Mouse (Mus musculus) spleen, adult 2 months (tissue): ENCODE data around the gene Nfe2l3.

Experiments used
- CTCF ChIP-seq: fragments of 200-500 bp; IDR thresholded peaks from 2 replicates; pipeline ENCODE4 v1.5.1; 2011; ENCODE audit warnings: mild to moderate bottlenecking, inconsistent platforms; ENCODE audit not compliant: insufficient read depth, insufficient read length, insufficient replicate concordance; ENCODE audit errors: extremely low read depth
- POLR2A ChIP-seq: fragments of 200-500 bp; IDR thresholded peaks from 2 replicates; pipeline ENCODE4 v1.6.1; 2011; ENCODE audit warnings: low read depth, low read length, inconsistent platforms

- TF ChIP-seq CTCF, result no peak
- no peak for TF ChIP-seq POLR2A
Observed at GRCm38 (mm10) chr6:51404502-51404901, 28.0 kb upstream of the Nfe2l3 start.
